Mouse (Mus musculus): Measurements from ENCODE around the gene Ebf4.
A peak's percentile ranks its signal among the peaks of the same experiment; 100 is the strongest.
"Not testable (repeated sequence)": the region's sequence is repeated elsewhere in the genome, so short reads cannot be mapped to it uniquely, and the experiment has no call there.

The Ebf4 gene

DNA sequence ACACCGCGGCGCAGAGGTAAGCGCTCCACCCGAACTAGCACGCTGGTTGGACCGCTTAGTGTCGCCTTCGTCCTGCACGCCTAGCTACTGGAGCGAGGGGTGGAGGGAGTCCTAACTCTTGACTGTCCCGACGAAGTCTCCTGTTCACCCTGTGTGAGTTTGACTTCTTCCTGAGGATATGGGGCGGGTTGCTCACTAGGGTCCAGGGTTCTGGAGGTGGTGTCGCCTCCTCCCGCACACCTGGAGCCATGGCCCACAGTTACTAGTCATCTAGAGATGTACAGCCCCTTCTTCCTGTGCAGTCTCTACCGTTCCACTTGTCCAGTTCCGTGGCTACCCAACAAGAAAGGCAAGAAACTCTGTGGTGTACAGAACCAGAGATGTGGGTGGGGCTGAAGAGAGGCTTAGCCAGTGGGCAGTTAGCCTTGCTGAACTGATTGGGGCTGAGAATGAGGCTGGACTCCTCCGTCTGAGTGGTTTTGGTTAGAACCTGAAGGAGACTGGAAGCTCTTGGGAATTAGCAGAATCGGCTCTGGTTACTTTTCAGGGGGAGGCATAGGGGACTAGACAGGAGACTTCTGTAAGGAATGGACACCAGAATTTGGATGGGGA is 1.3 kb downstream of the Ebf4 start:
- no peak for DNase-seq

DNA sequence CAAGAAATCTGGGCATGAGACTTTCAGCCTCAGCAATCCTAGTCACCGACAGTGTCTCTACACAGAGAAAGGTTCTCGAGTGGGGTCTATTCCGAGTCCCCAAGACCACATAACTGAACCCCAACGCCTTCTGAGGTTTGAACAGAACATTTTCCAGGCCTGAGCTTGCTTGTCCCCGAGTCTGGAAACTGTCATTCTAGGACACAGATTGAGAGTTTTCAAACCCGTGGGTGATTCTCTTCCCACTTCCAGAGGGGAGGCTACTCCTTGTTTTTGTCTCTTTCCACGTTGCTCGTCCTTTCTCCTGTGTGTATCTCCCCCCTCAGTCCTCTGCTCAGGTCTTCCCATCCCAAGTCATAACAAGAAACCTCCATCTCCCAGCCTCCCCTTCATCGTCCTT is 2.6 kb downstream of the Ebf4 start:
- no peak for DNase-seq

DNA sequence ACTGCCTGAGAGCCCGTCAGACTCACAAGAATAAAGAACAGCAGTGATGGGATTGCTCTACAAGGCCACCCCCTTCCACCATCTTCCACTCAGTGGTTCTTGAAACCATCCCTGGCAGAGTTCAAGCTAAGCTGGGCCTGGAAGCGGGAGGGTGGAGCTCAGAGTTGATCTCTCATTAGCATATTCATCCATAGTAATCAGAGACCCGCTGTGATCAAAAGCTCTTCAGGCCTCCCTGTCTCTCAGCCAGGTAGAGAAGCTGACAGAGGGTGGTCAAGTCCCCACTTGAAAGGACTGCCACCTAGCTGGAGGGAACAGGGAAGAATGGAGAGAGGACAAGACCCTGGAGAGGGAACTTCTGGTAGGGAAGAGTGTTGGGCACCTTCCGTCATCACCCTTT is 8.0 kb downstream of the Ebf4 start:
- no peak for DNase-seq

DNA sequence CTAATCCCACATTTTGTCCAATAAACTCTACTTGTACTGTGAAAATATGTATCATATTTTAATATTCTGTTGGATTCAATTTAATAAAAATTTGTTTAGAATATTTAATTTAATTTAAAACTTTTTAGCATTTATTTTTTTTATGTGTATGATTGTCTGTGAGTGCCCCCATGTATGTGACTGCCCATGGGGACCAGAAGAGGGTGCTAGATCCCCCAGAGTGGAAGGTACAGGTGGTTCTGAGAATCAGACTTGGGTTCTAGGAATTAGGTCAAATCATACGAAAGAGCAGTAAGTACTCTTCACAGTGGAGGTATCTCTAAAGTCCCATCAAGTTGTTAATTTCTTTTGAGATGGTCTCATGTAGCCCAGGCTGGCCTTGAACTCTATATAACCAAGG is 32.1 kb downstream of the Ebf4 start:
- no peak for DNase-seq

- DNase-seq: no peak
These were observed 34.5 kb downstream of the Ebf4 start for GRCm38 (mm10) chr2:130329502-130329901.

DNA sequence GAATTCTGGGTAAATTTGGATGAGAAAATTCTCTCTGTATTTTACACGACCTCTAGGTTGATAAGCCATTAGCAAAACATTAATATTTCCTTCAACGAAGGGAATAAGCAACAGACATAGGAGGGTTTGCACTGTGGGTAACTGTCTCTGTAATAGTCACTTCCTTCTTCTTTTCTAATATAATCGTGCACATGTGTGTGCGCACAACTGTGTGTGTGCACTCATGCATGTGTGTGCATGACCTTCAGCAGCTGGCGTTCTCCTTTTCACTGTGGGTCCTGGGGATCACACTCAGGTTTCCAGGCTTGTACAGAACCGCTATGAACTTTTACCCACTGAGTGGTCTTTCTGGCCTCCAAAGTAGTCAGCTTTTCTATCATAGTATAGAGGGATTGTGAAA is 40.1 kb downstream of the Ebf4 start:
- DNase-seq: no peak

GRCm38 (mm10) chr2:130340464-130341219 is 45.7 kb downstream of the Ebf4 start:
- no peak for DNase-seq

DNA sequence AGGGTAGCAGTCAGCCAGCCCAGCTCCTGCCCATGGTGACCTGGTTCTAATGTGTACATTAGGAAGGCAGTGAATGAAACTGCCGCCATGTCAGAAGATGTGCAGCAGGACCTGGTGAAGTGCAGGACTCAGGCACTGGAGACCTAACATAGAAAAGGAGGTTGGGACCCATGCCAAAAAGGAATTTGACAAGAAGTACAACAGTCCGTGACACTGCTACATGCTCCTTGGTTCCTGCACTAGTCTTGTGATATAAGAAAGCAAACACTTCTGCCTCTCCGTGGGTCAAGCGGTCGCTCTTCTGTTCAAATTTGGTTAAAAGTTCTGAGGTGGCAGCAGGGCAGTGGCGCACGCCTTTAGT is 46.2 kb downstream of the Ebf4 start:
- DNase-seq: no peak

DNA sequence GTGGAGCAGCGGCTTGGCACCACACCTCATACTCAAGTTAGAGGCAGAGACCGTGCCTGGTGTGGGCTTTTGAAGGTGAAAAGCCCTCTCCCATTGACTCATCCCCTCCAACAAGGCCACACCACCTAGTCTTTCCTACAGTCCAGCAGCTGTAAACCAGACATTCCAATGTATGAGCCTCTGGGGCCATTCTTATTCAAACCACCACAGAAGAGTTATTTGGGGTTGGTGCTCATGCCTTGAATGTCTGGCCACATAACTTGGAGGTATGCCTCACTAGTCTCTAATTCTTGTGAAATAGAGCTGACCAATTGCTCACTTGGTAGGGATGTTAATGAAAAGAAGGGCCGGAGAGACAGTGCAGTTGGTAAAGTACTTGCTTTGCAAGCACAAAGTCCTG is 55.4 kb downstream of the Ebf4 start:
- no peak for DNase-seq

DNA sequence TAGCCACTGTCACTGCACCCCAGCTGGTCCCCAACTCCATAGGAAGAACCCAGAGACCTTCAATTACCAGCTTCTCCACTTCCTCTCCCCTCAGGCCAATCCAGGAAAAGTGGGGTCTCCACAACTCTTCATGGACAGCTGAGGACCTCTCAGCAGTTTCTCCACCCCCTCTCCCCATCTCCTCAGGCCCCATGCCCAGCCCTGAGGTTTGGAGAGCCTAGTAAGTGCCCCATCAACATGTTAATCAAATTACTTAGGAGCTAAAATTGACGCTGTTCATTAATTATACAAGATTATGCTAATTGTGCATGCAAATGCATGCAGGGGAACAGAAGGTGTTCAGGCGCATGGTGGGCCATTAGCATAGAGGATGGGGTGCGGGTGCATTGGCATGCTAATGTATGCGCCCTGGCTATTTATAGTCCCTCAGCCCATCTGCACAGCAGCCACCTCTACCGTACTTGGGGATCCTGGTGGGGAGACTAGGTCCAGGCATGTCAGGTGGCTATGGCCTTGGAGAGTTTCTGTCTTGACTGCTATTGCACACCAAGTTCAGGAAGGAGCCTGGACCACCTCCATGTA is 56.9 kb downstream of the Ebf4 start:
- no peak for DNase-seq

DNA sequence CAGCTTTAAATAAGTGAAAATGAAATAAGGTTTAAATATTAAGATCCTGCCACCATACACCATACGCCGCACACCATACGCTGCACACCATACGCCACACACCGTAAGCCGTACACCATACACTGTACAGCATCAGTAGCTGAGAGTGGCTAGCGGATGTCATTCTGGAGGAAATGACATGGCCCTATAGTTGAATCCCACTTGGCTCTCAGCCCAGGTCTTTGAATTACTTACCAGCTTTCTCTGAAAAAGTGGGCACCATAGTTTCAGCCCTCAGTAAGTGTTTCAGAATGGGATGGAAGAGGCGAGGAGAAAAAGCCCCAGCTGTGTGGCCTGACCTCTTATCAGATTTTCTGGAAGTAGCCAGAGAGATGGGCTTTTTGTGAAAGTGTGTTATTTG is 58.4 kb downstream of the Ebf4 start:
- no peak for DNase-seq

- DNase-seq: no peak
These were observed 58.9 kb downstream of the Ebf4 start for GRCm38 (mm10) chr2:130353889-130354288.

- DNase-seq: no peak
These were observed 62.6 kb downstream of the Ebf4 start for GRCm38 (mm10) chr2:130357551-130357950.

DNA sequence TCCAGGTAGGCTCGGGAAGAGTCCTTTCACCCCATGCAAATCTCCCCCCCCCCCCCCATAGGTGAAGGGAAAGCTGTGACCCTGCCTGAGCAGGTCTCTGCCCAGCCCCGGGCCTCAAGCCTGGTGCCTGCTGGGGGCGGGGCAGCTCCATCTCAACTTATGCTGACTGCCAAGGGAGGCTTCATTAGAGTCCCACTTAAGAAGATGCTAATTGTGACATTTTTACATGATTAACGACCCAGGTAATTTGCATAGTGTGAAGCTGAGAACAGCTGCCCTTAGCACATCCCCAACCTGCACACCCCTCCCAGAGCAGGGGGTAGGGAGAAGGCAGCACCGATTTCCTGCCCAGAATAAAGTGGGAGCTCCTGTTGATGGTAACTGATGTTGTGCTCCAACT is 63.9 kb downstream of the Ebf4 start:
- no peak for DNase-seq

- DNase-seq: peak; percentile 60
These were observed 67.6 kb downstream of the Ebf4 start for GRCm38 (mm10) chr2:130362511-130363026.

GRCm38 (mm10) chr2:130365211-130366094 is 70.5 kb downstream of the Ebf4 start:
- DNase-seq: no peak

DNA sequence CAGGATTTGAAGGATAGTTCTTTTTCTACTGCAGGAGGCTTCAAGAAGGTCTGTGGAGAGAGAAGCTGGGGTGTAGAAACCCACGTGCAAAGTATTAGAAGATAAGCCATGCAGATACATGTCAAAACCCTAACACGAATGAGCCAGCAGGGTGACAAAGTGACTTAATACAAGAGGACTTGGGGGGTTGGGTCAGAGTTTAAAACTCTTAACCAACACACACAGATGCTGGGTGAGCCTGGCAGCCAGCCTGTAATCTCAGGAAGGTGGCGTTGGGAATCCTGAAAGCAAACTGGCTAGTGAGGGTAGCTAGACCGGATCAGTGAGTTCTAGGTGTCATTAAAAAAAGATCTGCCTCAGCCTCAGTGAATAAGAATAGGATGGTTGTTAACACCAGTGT is 72.4 kb downstream of the Ebf4 start:
- DNase-seq: no peak

GRCm38 (mm10) chr2:130373026-130373425 is 78.1 kb downstream of the Ebf4 start:
- not testable (repeated sequence) for DNase-seq

DNA sequence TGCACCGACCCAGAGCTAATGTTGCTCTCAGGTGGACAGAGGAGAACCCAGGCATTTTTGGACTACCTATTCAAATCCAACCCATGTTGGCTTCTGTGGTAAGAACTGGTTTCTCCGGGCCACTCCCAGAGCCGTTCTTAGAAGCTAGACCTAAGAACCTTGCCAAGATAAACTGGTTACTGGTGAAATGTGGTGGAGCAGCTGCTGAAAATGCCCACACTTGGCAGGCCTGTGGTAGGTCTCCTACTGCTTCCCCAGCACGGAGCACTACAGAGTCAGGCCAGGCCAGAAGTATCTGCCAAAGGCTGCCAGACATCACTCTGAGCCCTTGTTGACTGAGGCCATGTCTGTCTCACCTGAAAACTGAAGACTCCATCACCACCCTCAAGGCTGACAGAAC is 80.0 kb downstream of the Ebf4 start:
- no peak for DNase-seq

- no peak for DNase-seq
These were observed 88.2 kb downstream of the Ebf4 start for GRCm38 (mm10) chr2:130383205-130383604.

GRCm38 (mm10) chr2:130383895-130384294 is 88.9 kb downstream of the Ebf4 start:
- DNase-seq: no peak

GRCm38 (mm10) chr2:130386212-130386611 is 91.2 kb downstream of the Ebf4 start:
- DNase-seq: no peak

DNA sequence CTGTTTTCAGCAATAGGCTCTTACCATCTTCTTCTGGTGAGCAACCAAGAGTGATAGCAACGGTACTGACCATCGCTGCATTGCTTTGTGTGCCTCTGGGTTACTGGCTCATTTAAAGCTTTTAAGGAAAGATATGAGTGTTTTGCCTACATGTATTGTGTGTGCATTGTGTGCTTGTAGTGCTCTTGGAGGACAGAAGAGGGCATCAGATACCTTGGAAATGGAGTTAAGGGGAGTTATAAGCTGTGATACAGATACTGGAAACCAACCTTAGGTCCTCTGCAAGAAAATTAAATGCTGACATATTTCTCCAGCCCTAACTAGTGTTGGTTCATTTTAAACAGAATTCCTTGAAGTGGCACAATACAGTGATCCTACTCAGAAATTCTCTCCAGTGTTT is 93.8 kb downstream of the Ebf4 start:
- no peak for DNase-seq
